Mouse (Mus musculus): ENCODE measurements around the gene Chmp6. TPM values are rescaled to one million over a fixed set of nuclear protein-coding genes. Genes with fewer than 3 reads are reported as not detected.

Gene Chmp6
- total and polyA plus RNA-seq, 2 experiments from 2014 or later = 79.5 to 121 TPM

DNA sequence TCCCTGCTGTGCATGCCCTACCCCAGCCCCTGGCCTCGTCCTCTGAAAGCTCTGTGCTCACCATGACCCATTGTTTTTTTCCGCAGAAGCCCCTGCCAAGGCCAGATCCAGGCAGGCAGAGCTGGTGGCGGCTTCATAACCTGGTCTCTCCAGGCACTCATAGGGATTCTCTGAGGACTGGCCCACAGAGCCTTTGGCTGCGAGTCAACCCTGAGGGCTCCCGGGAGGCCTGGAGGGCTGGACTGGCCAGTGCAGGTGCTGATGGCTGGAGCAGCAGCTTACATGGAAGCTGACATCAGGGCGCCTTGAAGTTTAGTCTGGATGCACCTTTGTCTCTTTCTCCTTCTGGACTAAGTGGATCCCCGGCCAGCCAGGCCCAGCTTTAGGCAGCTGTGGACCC lies 5.3 kb downstream of the Chmp6 start:
- Histone ChIP-seq H3K9ac (replicated peaks; ENCODE audit: low read length, poor library complexity, severe bottlenecking) (no peak overlapping the region), H3K4me3 (ENCODE audit: low read depth, low read length) (no peak overlapping the region), H3K36me3 (ENCODE audit: insufficient read depth, low read length) (peaks cover 41% of the 10 kb centered on the region), H3K9me3 (ENCODE audit: low read length) (no peaks in the 10 kb centered on the region), H3K27me3 (ENCODE audit: insufficient read depth, low read length) (no peaks in the 10 kb centered on the region), H3K4me2 (ENCODE audit: low read depth, low read length, poor library complexity, severe bottlenecking) (no peak overlapping the region), H3K27ac (ENCODE audit: low read depth, low read length) (no peak overlapping the region), H3K4me1 (ENCODE audit: insufficient read depth, low read length) (peaks cover 11% of the 10 kb centered on the region)
- DNase-seq (ENCODE audit: low spot score) (no peak), ATAC-seq (ENCODE audit: low FRiP score) (no peak)
- WGBS = 83% methylated on average over 7 of the region's 7 CpGs
- no peak for TF ChIP-seq CTCF (IDR thresholded peaks at IDR 0.05)

DNA sequence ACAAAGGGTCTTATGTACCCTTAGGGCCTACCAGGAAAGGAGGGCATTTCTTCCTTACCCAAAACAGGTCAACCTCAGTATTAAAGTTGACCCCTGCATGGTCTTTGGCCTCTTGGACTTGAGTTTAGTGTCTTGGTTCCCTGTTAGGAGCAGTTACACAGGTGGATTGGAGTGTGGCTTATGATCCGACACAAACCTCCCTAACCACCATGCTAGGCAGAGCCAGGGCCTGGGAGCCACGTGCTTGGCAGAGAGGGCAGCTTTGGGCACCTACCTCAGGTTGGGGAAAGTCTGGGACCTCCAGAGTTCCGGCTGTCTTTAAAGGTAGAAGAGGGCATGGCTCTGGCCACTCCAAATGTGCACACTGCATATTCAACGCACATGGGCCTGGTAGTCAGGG lies 6.2 kb downstream of the Chmp6 start:
- no peak overlapping the region for H3K4me3 ChIP-seq (ENCODE audit: low read depth, low read length)
- WGBS = 96% methylated on average over 4 of the region's 4 CpGs
- H3K36me3 ChIP-seq (ENCODE audit: insufficient read depth, low read length) = peaks cover 41% of the 10 kb centered on the region
- ATAC-seq (ENCODE audit: low FRiP score) (no peak), DNase-seq (ENCODE audit: low spot score) (no peak)
- no peak overlapping the region for H3K9ac ChIP-seq (replicated peaks; ENCODE audit: low read length, poor library complexity, severe bottlenecking)
- no peaks in the 10 kb centered on the region for H3K27me3 ChIP-seq (ENCODE audit: insufficient read depth, low read length)
- no peak overlapping the region for H3K27ac ChIP-seq (ENCODE audit: low read depth, low read length)
- peaks cover 9% of the 10 kb centered on the region for H3K4me1 ChIP-seq (ENCODE audit: insufficient read depth, low read length)
- no peaks in the 10 kb centered on the region for H3K9me3 ChIP-seq (ENCODE audit: low read length)
- no peak overlapping the region for H3K4me2 ChIP-seq (ENCODE audit: low read depth, low read length, poor library complexity, severe bottlenecking)
- no peak for TF ChIP-seq CTCF (IDR thresholded peaks at IDR 0.05)

DNA sequence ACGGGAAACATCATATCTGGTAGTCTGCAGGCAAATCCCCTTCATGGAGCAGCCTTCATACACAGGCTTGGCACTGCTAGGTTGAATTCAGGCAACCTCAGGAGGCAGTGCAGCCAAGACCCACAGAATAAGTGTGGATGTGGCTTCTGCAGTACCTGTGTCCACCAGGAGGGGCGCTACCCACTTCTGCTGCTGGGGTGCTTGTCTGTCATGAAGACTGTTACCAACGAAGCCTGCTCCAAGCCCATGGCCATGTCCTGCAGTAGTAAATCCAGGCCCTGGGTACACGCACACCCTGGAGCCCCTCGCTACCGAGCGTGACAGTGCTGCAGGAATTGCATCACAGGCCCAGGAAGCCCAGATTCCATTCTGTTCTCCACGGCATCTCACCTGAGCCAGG lies 6.7 kb downstream of the Chmp6 start:
- Histone ChIP-seq H3K4me1 (ENCODE audit: insufficient read depth, low read length) (peaks cover 5% of the 10 kb centered on the region; the same call in 1 of the 2 replicates), H3K4me2 (ENCODE audit: low read depth, low read length, poor library complexity, severe bottlenecking) (no peak overlapping the region), H3K9me3 (ENCODE audit: low read length) (no peaks in the 10 kb centered on the region), H3K27me3 (ENCODE audit: insufficient read depth, low read length) (no peaks in the 10 kb centered on the region), H3K27ac (ENCODE audit: low read depth, low read length) (no peak overlapping the region), H3K4me3 (ENCODE audit: low read depth, low read length) (no peak overlapping the region), H3K36me3 (ENCODE audit: insufficient read depth, low read length) (peaks cover 41% of the 10 kb centered on the region), H3K9ac (replicated peaks; ENCODE audit: low read length, poor library complexity, severe bottlenecking) (no peak overlapping the region)
- DNase-seq (ENCODE audit: low spot score) = peak; percentile 76
- 67% methylated on average over 8 of the region's 8 CpGs for WGBS
- no peak; the same call in 1 of the 2 replicates for ATAC-seq (ENCODE audit: low FRiP score)
- peak; percentile 91 for TF ChIP-seq CTCF (IDR thresholded peaks at IDR 0.05)

DNA sequence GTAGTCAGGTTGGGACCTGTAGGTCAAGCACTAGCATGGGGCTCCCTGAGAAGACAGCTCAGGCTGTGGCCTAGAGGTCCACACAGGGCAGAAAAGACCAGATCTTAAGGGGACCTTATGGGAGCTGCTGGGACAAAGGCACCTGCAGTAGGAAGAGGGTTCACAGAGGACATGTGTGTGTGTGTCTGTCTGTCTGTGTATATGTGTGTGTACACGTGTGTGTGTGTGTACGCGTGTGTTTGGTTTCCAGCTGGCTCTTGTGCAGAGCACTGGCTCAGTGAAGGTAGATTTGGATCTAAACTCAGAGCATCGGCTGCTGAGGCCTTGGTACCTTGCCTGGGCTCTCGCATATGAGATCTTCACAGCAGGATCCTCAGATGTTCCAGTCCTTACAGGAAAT lies 7.4 kb downstream of the Chmp6 start:
- Histone ChIP-seq H3K4me3 (ENCODE audit: low read depth, low read length) (no peak overlapping the region), H3K4me1 (ENCODE audit: insufficient read depth, low read length) (no peaks in the 10 kb centered on the region), H3K36me3 (ENCODE audit: insufficient read depth, low read length) (peaks cover 41% of the 10 kb centered on the region), H3K9me3 (ENCODE audit: low read length) (no peaks in the 10 kb centered on the region), H3K4me2 (ENCODE audit: low read depth, low read length, poor library complexity, severe bottlenecking) (no peak overlapping the region), H3K27me3 (ENCODE audit: insufficient read depth, low read length) (no peaks in the 10 kb centered on the region), H3K9ac (replicated peaks; ENCODE audit: low read length, poor library complexity, severe bottlenecking) (no peak overlapping the region), H3K27ac (ENCODE audit: low read depth, low read length) (no peak overlapping the region)
- ATAC-seq (ENCODE audit: low FRiP score) = no peak
- DNase-seq (ENCODE audit: low spot score) = no peak
- no peak for TF ChIP-seq CTCF (IDR thresholded peaks at IDR 0.05)
- WGBS = 84% methylated on average over 5 of the region's 5 CpGs

GRCm38 (mm10) chr11:119925176-119925575 lies 11.9 kb downstream of the Chmp6 start:
- WGBS = 71% methylated on average over 5 of the region's 5 CpGs
- no peak overlapping the region for H3K4me2 ChIP-seq (ENCODE audit: low read depth, low read length, poor library complexity, severe bottlenecking)
- H3K9ac ChIP-seq (replicated peaks; ENCODE audit: low read length, poor library complexity, severe bottlenecking) = no peak overlapping the region
- no peak overlapping the region for H3K4me3 ChIP-seq (ENCODE audit: low read depth, low read length)
- 0 out of 2 replicates have a peak, but pooled peaks cover 6% of the 10 kb centered on the region for H3K36me3 ChIP-seq (ENCODE audit: insufficient read depth, low read length)
- DNase-seq (ENCODE audit: low spot score) (no peak), ATAC-seq (ENCODE audit: low FRiP score) (no peak)
- H3K4me1 ChIP-seq (ENCODE audit: insufficient read depth, low read length) = no peaks in the 10 kb centered on the region
- TF ChIP-seq CTCF (IDR thresholded peaks at IDR 0.05) = no peak
- no peak overlapping the region for H3K27ac ChIP-seq (ENCODE audit: low read depth, low read length)
- no peaks in the 10 kb centered on the region for H3K27me3 ChIP-seq (ENCODE audit: insufficient read depth, low read length)
- H3K9me3 ChIP-seq (ENCODE audit: low read length) = no peaks in the 10 kb centered on the region

- WGBS = 82% methylated on average over 5 of the region's 5 CpGs
- Histone ChIP-seq H3K9me3 (ENCODE audit: low read length) (no peaks in the 10 kb centered on the region), H3K36me3 (ENCODE audit: insufficient read depth, low read length) (no peaks in the 10 kb centered on the region), H3K4me2 (ENCODE audit: low read depth, low read length, poor library complexity, severe bottlenecking) (no peak overlapping the region), H3K9ac (replicated peaks; ENCODE audit: low read length, poor library complexity, severe bottlenecking) (no peak overlapping the region), H3K27me3 (ENCODE audit: insufficient read depth, low read length) (no peaks in the 10 kb centered on the region), H3K4me3 (ENCODE audit: low read depth, low read length) (no peak overlapping the region), H3K4me1 (ENCODE audit: insufficient read depth, low read length) (no peaks in the 10 kb centered on the region), H3K27ac (ENCODE audit: low read depth, low read length) (no peak overlapping the region)
- ATAC-seq (ENCODE audit: low FRiP score) (no peak), DNase-seq (ENCODE audit: low spot score) (no peak)
- no peak for TF ChIP-seq CTCF (IDR thresholded peaks at IDR 0.05)
Observed at GRCm38 (mm10) chr11:119926762-119927161, 13.5 kb downstream of the Chmp6 start.
